Mouse (Mus musculus) neural tube, embryonic 15.5 days (tissue): ENCODE measurements around the gene Ints7. TPM values are rescaled to one million over a fixed set of nuclear protein-coding genes. Genes with fewer than 3 reads are reported as not detected.

Experiments used
- ATAC-seq: fragments of 200-750 bp; cut with Nextera tagmentation; 2 replicates; pipeline ENCODE4 v1.8.0; 2017; ENCODE audit warnings: mild to moderate bottlenecking, moderate TSS enrichment, moderate library complexity; ENCODE audit not compliant: low FRiP score
- H3K27ac ChIP-seq: fragments of 300-500 bp; sonication (generic); replicated peaks from 2 replicates; pipeline ENCODE4 v1.5.1; 2015; ENCODE audit warnings: mild to moderate bottlenecking, inconsistent platforms
- H3K27me3 ChIP-seq: fragments of 300-500 bp; sonication (generic); replicated peaks from 2 replicates; pipeline ENCODE4 v1.6.1; 2015; ENCODE audit warnings: inconsistent platforms
- H3K36me3 ChIP-seq: fragments of 300-500 bp; sonication (generic); 2 replicates; pipeline ENCODE4 v1.6.1; 2015; ENCODE audit warnings: inconsistent platforms
- H3K4me1 ChIP-seq: fragments of 300-500 bp; sonication (generic); 2 replicates; pipeline ENCODE4 v1.6.1; 2015; ENCODE audit warnings: inconsistent platforms
- H3K4me2 ChIP-seq: fragments of 300-500 bp; sonication (generic); 2 replicates; pipeline ENCODE4 v1.6.1; 2015; ENCODE audit warnings: inconsistent platforms, mild to moderate bottlenecking, moderate library complexity
- H3K4me3 ChIP-seq: fragments of 300-500 bp; sonication (generic); replicated peaks from 2 replicates; pipeline ENCODE4 v1.5.1; 2015; ENCODE audit warnings: mild to moderate bottlenecking, inconsistent platforms
- H3K9ac ChIP-seq: fragments of 300-500 bp; sonication (generic); replicated peaks from 2 replicates; pipeline ENCODE4 v1.6.1; 2015; ENCODE audit warnings: mild to moderate bottlenecking, inconsistent platforms
- H3K9me3 ChIP-seq: fragments of 300-500 bp; sonication (generic); replicated peaks from 2 replicates; pipeline ENCODE4 v1.6.1; 2016; ENCODE audit warnings: inconsistent platforms
- WGBS: fragments of 180-500 bp; shearing (Covaris S2); methylation state at CpG from one replicate; pipeline ENCODE4 v1.1.7; 2015; ENCODE audit warnings: mixed read lengths; 5-methylcytosine and 5-hydroxymethylcytosine counted together
- polyA plus RNA-seq: library from polyadenylated mRNA; unstranded; fragments of >200 nt; fragmentation: Nextera tagmentation; extraction: Ambion mirVana; gene quantifications from 2 replicates; pipeline ENCODE4 v1.2.1, GENCODE M21; 2015

The Ints7 gene
- polyA plus RNA-seq, 1 experiment from 2014 or later: 32.2 TPM

DNA sequence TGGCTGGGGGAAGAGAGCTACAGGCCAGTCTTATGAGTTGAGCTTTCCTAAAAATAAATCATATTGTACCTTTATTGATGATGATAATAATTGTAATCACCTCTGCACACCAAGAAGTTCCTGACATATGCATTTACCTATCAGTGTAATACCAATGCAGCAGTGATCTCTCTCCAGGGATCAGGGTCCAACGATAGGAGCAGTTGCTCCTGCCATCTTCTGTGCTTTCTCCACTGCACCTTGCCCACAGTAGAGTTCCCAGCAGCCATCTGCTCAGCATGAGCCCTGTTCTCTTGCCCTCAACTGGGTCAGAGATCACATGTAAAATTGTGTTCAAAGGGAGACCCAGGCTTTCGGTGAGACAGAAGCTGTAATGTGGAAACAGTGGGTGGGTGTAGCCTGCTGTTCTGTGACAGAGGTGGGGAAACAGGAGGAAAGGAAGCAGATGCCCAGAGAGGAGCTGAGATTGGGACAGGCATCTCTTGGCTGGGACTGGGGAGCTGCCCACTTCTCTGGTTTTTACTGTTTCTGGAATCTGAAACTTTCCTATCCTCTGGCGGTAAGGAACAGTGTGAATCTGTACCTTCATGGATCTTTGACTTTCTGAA is 63.9 kb downstream of the Ints7 start:
- H3K27me3 ChIP-seq: no peaks in the 10 kb centered on the region
- no peak overlapping the region for H3K9ac ChIP-seq
- H3K36me3 ChIP-seq: no peaks in the 10 kb centered on the region
- no peaks in the 10 kb centered on the region for H3K9me3 ChIP-seq
- 72% methylated on average over 3 of the region's 3 CpGs for WGBS
- H3K4me3 ChIP-seq: no peak overlapping the region
- peaks cover 6% of the 10 kb centered on the region; the same call in 1 of the 2 replicates for H3K4me1 ChIP-seq
- no peak overlapping the region for H3K27ac ChIP-seq
- ATAC-seq: no peak
- no peak overlapping the region for H3K4me2 ChIP-seq

DNA sequence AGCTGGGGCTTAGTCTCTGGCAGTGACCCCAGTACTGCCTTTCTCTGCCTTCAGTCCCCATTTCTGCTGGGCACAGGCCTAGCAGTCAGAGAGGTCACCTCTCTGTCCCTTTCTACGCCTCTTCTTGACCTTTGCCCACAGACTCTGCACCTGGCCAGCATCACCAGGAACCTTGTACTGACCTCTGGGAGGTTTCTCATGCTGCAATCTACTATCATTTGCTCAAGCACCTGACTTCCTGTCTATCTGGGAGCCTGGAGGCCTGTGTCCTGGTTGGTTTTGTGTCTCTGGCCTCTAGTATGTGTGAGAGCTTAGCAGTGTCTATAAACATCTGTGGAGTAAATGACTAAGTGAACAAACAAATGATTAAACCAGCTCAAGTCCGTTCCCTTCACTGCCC is 64.7 kb downstream of the Ints7 start:
- Histone ChIP-seq H3K4me3 (no peak overlapping the region), H3K9me3 (no peaks in the 10 kb centered on the region), H3K27ac (no peak overlapping the region), H3K4me1 (peaks cover 6% of the 10 kb centered on the region), H3K4me2 (no peak overlapping the region), H3K9ac (no peak overlapping the region), H3K36me3 (no peaks in the 10 kb centered on the region), H3K27me3 (no peaks in the 10 kb centered on the region)
- 85% methylated on average over 2 of the region's 2 CpGs for WGBS
- no peak for ATAC-seq

DNA sequence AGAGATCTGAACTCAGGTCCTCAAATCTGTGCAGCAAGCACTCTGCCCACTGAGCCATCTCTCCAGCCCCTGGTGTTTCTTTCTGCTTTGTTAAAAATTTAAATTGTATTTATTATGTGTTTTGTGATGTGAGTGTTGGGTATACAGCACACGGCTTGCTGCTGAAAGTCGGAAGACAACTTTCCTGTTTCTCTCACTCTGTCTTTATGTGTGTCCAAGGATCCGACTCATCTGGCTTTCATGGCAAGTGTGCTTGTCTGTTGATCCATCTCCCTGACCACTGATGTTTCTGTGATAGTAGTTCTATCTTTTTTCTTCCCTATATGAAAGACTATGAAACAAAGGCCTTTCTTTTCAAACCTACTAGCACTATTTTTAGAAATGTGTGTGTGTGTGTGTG is 65.4 kb downstream of the Ints7 start:
- ATAC-seq: no peak
- Histone ChIP-seq H3K27me3 (no peaks in the 10 kb centered on the region), H3K4me2 (no peak overlapping the region), H3K27ac (no peak overlapping the region), H3K36me3 (no peaks in the 10 kb centered on the region), H3K4me1 (peaks cover 7% of the 10 kb centered on the region), H3K9me3 (no peaks in the 10 kb centered on the region), H3K9ac (no peak overlapping the region), H3K4me3 (no peak overlapping the region)
- WGBS: 74% methylated on average over 3 of the region's 3 CpGs

DNA sequence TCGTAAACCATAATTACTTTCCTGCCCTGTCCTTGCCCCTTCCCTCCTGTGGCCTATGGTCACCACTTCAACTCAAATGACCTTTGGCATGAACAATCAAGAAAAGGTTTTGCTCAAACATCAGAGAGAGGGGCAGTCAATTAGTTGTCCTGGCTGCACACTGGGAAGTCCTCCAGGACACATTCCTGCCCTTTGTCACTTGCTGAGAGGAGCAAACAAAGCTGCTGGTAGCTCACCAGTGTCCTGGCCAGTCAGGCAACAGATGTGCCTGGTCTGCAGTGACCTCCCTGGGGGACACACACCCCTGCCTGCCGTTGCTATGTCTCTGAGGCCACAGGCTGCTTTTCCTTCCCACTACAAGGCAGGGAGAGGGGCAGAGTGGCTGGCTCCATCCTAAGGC is 66.0 kb downstream of the Ints7 start:
- WGBS: 25% methylated on average over 2 of the region's 2 CpGs
- H3K27ac ChIP-seq: no peak overlapping the region
- H3K4me2 ChIP-seq: no peak overlapping the region
- ATAC-seq: no peak
- no peak overlapping the region for H3K9ac ChIP-seq
- no peaks in the 10 kb centered on the region for H3K36me3 ChIP-seq
- no peaks in the 10 kb centered on the region for H3K9me3 ChIP-seq
- H3K4me1 ChIP-seq: peaks cover 10% of the 10 kb centered on the region
- no peaks in the 10 kb centered on the region for H3K27me3 ChIP-seq
- H3K4me3 ChIP-seq: no peak overlapping the region

DNA sequence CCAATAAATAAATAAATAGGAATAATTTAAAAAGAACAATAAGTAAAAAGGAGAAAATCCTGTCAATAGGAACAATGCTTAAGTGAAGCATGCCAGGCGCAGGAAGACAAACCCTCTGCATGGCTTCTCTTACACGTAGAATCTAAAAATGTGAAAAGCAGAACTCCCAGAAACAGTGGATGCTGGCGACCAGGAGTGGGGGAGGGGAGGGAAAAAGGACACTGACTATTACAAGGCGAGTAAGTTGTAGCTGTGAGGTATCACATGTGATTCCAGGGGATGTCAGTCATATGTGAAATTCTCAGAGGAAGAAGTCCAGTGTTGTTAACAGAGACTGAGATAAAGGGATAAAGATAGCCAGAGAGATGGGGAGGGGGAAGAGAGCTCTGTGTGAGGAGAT is 67.5 kb downstream of the Ints7 start:
- Histone ChIP-seq H3K27me3 (no peaks in the 10 kb centered on the region), H3K9me3 (no peaks in the 10 kb centered on the region), H3K4me1 (peaks cover 10% of the 10 kb centered on the region), H3K4me2 (no peak overlapping the region), H3K4me3 (no peak overlapping the region), H3K36me3 (no peaks in the 10 kb centered on the region), H3K27ac (no peak overlapping the region), H3K9ac (no peak overlapping the region)
- WGBS: 66% methylated on average over 4 of the region's 4 CpGs
- no peak for ATAC-seq

DNA sequence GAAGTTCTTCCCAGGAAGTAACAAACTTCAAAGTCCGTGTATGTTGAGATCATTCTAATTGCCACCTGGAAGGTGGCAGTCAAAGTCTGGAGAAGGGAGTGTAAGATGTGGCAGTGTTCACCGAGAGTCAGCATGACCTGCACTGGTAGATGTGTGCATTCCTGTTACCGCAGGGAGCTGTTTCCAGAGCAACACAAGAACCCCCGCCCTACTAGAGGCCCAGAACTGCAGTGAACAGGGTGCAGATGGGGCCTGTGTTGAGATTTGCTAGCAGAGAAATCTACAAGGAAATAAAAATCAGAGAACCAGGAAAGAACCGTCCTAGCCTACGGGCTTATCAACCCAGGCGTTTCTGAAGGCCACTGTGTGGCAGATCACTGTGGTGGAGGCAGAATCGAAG is 70.5 kb downstream of the Ints7 start:
- Histone ChIP-seq H3K4me1 (peaks cover 10% of the 10 kb centered on the region), H3K9ac (no peak overlapping the region), H3K4me3 (no peak overlapping the region), H3K4me2 (no peak overlapping the region), H3K9me3 (no peaks in the 10 kb centered on the region), H3K36me3 (no peaks in the 10 kb centered on the region), H3K27ac (no peak overlapping the region), H3K27me3 (no peaks in the 10 kb centered on the region)
- 56% methylated on average over 8 of the region's 8 CpGs for WGBS
- no peak for ATAC-seq

DNA sequence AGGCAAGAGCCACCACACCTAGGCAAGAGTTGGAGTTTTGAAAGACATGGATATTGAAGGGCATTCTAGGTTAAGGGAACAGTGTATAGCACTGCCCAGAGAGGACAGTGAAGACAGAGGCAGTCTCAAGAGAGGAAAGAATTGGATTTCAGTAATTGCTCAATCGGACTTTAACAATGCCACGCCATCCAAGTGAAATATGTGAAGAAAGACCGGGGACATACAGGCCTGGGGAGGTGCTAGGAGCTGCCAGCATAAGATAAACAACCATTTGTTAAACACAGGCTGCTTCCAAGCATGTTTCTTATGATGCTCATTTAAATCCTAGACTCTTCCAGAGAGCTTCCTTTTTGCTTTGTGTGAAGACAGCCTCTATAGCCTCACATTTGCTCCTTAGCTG is 72.2 kb downstream of the Ints7 start:
- Histone ChIP-seq H3K36me3 (no peaks in the 10 kb centered on the region), H3K27me3 (no peaks in the 10 kb centered on the region), H3K27ac (no peak overlapping the region), H3K4me1 (peaks cover 7% of the 10 kb centered on the region), H3K9ac (no peak overlapping the region), H3K4me3 (no peak overlapping the region), H3K9me3 (no peaks in the 10 kb centered on the region), H3K4me2 (no peak overlapping the region)
- WGBS: 82% methylated on average over 3 of the region's 3 CpGs
- no peak for ATAC-seq

DNA sequence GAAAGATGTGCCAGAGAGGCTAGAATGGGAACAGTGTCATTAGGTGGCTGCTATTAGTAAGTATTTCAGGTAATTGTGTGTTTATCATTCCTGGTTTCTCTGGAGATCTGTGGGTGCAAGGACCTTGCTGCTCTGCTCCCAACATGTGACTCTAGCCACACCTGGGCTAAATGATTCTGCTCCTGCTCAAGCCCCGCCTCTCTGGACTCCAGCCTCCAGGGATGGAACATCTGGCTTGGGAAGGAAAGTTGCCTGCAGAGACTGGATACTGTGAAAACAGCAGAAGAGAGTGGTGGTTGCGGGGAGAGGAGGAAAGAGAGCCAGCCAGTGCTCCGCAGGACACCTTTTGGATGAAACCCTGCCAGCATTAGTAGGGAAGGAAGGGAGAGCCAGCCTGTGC is 84.0 kb downstream of the Ints7 start:
- 85% methylated on average over 3 of the region's 3 CpGs for WGBS
- H3K27ac ChIP-seq: no peak overlapping the region
- H3K4me1 ChIP-seq: peaks cover 12% of the 10 kb centered on the region; the same call in 1 of the 2 replicates
- ATAC-seq: no peak
- H3K36me3 ChIP-seq: no peaks in the 10 kb centered on the region
- H3K4me2 ChIP-seq: no peak overlapping the region
- no peaks in the 10 kb centered on the region for H3K9me3 ChIP-seq
- no peak overlapping the region for H3K9ac ChIP-seq
- no peaks in the 10 kb centered on the region for H3K27me3 ChIP-seq
- H3K4me3 ChIP-seq: no peak overlapping the region

DNA sequence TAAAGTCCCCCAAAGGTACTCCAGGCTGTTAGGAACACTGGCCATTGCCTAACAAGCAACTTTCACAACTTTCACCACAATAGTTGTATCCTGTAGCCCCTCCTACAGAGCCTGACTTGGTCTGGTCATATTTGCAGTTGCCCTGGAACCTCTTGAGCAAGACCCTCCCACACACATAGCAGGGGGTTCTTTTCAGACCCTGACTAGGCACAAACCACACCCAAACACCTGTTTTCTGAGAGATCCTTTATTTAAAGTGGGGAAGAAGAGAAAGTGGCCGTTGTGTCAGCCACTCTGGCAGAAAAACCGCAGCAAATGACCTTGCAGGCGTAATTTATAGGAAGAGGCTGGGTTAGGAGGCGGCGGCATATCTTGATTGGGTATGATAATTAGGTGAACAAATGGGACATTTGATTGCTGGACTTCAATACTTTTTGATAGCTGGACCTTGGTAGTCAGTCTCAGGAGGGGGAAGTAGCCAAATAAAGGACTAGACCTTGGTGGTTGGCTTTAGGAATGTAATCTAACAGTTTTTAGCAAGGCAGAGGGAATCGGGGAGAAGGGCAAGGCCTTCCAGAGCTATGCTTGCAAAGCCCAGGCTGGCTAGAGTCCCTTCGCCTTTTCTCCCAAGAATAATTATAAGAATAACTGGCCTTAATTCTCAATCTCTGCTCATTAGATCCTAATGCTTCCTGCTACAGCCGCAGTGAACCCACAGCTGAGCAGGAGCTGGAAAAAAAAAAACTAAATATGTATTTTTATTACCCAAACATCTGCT is 85.8 kb downstream of the Ints7 start:
- H3K4me1 ChIP-seq: peaks cover 12% of the 10 kb centered on the region; the same call in 1 of the 2 replicates
- no peak overlapping the region for H3K4me3 ChIP-seq
- H3K27me3 ChIP-seq: no peaks in the 10 kb centered on the region
- no peak overlapping the region for H3K4me2 ChIP-seq
- no peak for ATAC-seq
- no peaks in the 10 kb centered on the region for H3K36me3 ChIP-seq
- no peak overlapping the region for H3K27ac ChIP-seq
- H3K9me3 ChIP-seq: no peaks in the 10 kb centered on the region
- H3K9ac ChIP-seq: no peak overlapping the region
- WGBS: 54% methylated on average over 8 of the region's 8 CpGs

DNA sequence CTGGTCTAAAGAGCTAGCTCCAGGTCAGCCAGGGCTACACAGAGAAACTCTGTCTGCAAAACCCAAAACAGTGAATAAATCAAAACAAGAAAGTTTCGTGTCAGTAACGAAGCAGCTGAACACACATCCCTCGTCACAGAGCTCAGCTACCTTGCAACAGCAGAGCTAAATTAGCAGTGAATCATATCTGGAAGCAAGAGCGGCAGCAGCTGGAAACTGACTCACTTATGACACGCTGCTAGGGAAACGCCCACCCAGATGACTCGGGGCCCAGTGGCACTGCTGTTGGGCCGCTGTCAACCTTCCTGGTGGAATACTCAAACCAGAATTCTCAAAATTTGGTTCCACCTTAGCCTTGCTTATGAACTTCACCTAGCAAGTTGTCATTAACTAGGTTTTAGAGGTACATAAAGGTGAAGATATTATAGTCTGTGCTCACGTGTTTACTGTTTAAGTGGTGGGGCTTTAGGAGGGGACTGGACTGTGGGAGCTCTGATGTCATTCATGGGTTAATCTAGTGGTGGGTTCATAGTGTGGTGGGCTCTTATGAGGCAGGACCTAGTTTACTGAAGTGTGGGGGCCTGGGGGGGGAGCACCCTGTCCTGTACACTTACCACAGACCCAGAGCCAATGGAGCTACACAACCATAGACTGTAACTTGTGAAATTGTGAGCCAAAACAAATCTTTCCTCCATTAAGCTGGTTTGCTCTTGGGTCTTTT is 86.9 kb downstream of the Ints7 start:
- H3K27ac ChIP-seq: no peak overlapping the region
- no peaks in the 10 kb centered on the region for H3K36me3 ChIP-seq
- no peak for ATAC-seq
- H3K9ac ChIP-seq: no peak overlapping the region
- no peaks in the 10 kb centered on the region for H3K27me3 ChIP-seq
- H3K9me3 ChIP-seq: no peaks in the 10 kb centered on the region
- no peak overlapping the region for H3K4me2 ChIP-seq
- 72% methylated on average over 9 of the region's 9 CpGs for WGBS
- H3K4me1 ChIP-seq: peaks cover 12% of the 10 kb centered on the region; the same call in 1 of the 2 replicates
- H3K4me3 ChIP-seq: no peak overlapping the region

DNA sequence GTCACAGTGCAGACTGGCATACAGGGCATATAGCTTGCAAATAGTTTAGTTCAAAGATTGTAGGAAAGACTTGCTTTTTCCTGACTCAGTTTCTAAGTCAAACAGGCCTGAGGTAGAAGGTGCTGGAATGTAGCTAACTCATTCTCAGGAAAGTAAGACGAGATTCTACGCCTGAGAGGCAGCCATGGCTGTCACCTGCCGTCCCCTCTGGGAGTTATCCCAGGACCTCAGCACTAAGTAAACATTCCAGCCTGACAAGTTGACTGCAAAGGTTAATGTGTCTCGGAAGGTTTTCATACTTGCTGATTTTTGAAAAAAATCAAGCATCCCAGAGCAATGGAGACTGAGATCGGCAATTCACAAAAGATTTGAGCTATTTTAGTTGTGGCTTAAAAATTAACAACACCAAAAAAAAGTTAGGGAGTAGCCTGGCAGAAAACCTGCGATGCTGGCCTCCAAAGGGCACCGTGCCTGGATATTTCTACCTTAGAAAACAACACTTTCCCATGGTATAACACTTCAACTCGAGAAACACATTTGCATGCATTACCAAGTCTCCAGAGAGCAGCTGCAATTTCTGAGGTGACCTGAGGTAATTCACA is 87.6 kb downstream of the Ints7 start:
- Histone ChIP-seq H3K9ac (no peak overlapping the region), H3K27me3 (no peaks in the 10 kb centered on the region), H3K9me3 (no peaks in the 10 kb centered on the region), H3K36me3 (no peaks in the 10 kb centered on the region), H3K27ac (no peak overlapping the region), H3K4me1 (peaks cover 12% of the 10 kb centered on the region), H3K4me2 (no peak overlapping the region), H3K4me3 (no peak overlapping the region)
- 79% methylated on average over 8 of the region's 8 CpGs for WGBS
- ATAC-seq: no peak
